Mouse (Mus musculus) liver, embryonic 14.5 days (tissue): Measurements from ENCODE around the gene Cisd3. TPM values are rescaled to one million over a fixed set of nuclear protein-coding genes. Genes with fewer than 3 reads are reported as not detected.
"Not testable (repeated sequence)": the region's sequence is repeated elsewhere in the genome, so short reads cannot be mapped to it uniquely, and the experiment has no call there.

Experiments
- ATAC-seq: fragments of 200-750 bp; cut with Nextera tagmentation; 2 replicates; pipeline ENCODE4 v1.8.0; 2017; ENCODE audit warnings: moderate number of reproducible peaks, mild to moderate bottlenecking, moderate library complexity; ENCODE audit not compliant: insufficient read depth
- DNase-seq, 3 experiments: peaks; one replicate each; pipeline ENCODE4 v3.0.0-alpha.2; 2012 to 2013; ENCODE audit warnings: low read depth in 3 of 3, low spot score in 3 of 3
- H3K27ac ChIP-seq: fragments of 300-500 bp; sonication (generic); 2 replicates; pipeline ENCODE4 v1.5.1; 2014; ENCODE audit warnings: moderate library complexity, mild to moderate bottlenecking, control low read depth, inconsistent platforms
- H3K27me3 ChIP-seq: fragments of 300-500 bp; sonication (generic); 2 replicates; pipeline ENCODE4 v1.6.1; 2014; ENCODE audit warnings: mild to moderate bottlenecking, low read length, moderate library complexity; ENCODE audit not compliant: control insufficient read depth, insufficient read depth
- H3K36me3 ChIP-seq: fragments of 300-500 bp; sonication (generic); replicated peaks from 2 replicates; pipeline ENCODE4 v1.6.1; 2014; ENCODE audit warnings: low read depth; ENCODE audit not compliant: control insufficient read depth, insufficient read depth
- H3K4me1 ChIP-seq, 2 experiments: fragments of 200-500 bp in 1 of 2; fragments of 300-500 bp in 1 of 2; sonication (generic) in 1 of 2; replicated peaks; 2 replicates each; pipeline ENCODE4 v1.6.1; 2012 to 2014; ENCODE audit warnings: antibody characterized with exemption in 1 of 2, inconsistent platforms in 1 of 2, low read length in 1 of 2; ENCODE audit not compliant: control insufficient read depth in 2 of 2, insufficient read depth in 2 of 2
- H3K4me2 ChIP-seq: fragments of 300-500 bp; sonication (generic); 2 replicates; pipeline ENCODE4 v1.6.1; 2014; ENCODE audit warnings: low read depth, mild to moderate bottlenecking, control low read depth, moderate library complexity
- H3K4me3 ChIP-seq, 2 experiments: fragments of 200-500 bp in 1 of 2; fragments of 300-500 bp in 1 of 2; sonication (generic) in 1 of 2; 2 replicates each; pipeline ENCODE4 v1.5.1; 2012 to 2014; ENCODE audit warnings: low read depth in 2 of 2, low read length in 2 of 2, mild to moderate bottlenecking in 2 of 2, control low read depth in 1 of 2, inconsistent platforms in 1 of 2, moderate library complexity in 1 of 2; ENCODE audit not compliant: insufficient read depth in 1 of 2
- H3K9ac ChIP-seq: fragments of 300-500 bp; sonication (generic); replicated peaks from 2 replicates; pipeline ENCODE4 v1.6.1; 2014; ENCODE audit warnings: mild to moderate bottlenecking, control low read depth, moderate library complexity
- H3K9me3 ChIP-seq: fragments of 300-500 bp; sonication (generic); 2 replicates; pipeline ENCODE4 v1.6.1; 2016; ENCODE audit warnings: low read length, mixed read lengths; ENCODE audit not compliant: control insufficient read depth
- CTCF ChIP-seq: IDR thresholded peaks from 2 replicates; pipeline ENCODE4 v1.5.1; 2016; ENCODE audit warnings: antibody characterized with exemption, low read depth, control low read depth
- EP300 ChIP-seq: IDR thresholded peaks from 2 replicates; pipeline ENCODE4 v1.6.1; 2016; ENCODE audit warnings: antibody characterized with exemption, low read depth
- WGBS: fragments of 180-500 bp; shearing (Covaris S2); extraction: QIAGEN DNeasy Blood & Tissue Kit; methylation state at CpG from one replicate; pipeline ENCODE4 v1.1.7; 2014; ENCODE audit not compliant: insufficient replicate concordance; 5-methylcytosine and 5-hydroxymethylcytosine counted together
- microRNA-seq: library from miRNA; unstranded; fragments of <30 nt; microRNA quantifications from one replicate; pipeline ENCODE4, GENCODE M21; 2016
- polyA plus RNA-seq, 2 experiments: library from polyadenylated mRNA; depleted of rRNA in 1 of 2; stranded (reverse) in 1 of 2; unstranded in 1 of 2; fragments of >200 nt; fragmentation: Nextera tagmentation in 1 of 2; extraction: Ambion mirVana in 1 of 2; gene quantifications; 2 replicates each; pipeline versions ENCODE4 v1.2.1 to v1.2.3; 2012 to 2014

Gene Cisd3
- polyA plus RNA-seq, 2 experiments: 4.9 to 10.0 TPM

- TF ChIP-seq EP300 (no peak), CTCF (no peak)
- DNase-seq (no peak), ATAC-seq (no peak)
- Histone ChIP-seq H3K4me2 (no peak overlapping the region), H3K9ac (no peak overlapping the region), H3K9me3 (no peaks in the 10 kb centered on the region), H3K4me1 (0 out of 4 replicates have a peak, but pooled peaks cover 0 to 2% of the 10 kb centered on the region in 2 experiments), H3K27ac (no peak overlapping the region), H3K27me3 (no peaks in the 10 kb centered on the region), H3K4me3 (no peak overlapping the region), H3K36me3 (peaks cover 9% of the 10 kb centered on the region)
- 58% methylated on average over 7 of the region's 7 CpGs for WGBS
Observed at GRCm38 (mm10) chr11:97728730-97729129, 43.1 kb downstream of the Cisd3 start.

GRCm38 (mm10) chr11:97733689-97734088, 48.1 kb downstream of the Cisd3 start:
- Histone ChIP-seq H3K4me1 (0 out of 4 replicates have a peak, but pooled peaks cover 0 to 5% of the 10 kb centered on the region in 2 experiments), H3K27ac (no peak overlapping the region)
- 36% methylated on average over 10 of the region's 10 CpGs for WGBS

GRCm38 (mm10) chr11:97734810-97735209, 49.2 kb downstream of the Cisd3 start:
- WGBS: 56% methylated on average over 5 of the region's 5 CpGs

More at GRCm38 (mm10) chr11:97733689-97734088, 48.1 kb downstream of the Cisd3 start:
- Histone ChIP-seq H3K27me3 (no peaks in the 10 kb centered on the region), H3K9me3 (no peaks in the 10 kb centered on the region), H3K4me2 (no peak overlapping the region), H3K9ac (no peak overlapping the region), H3K4me3 (no peak overlapping the region), H3K36me3 (no peaks in the 10 kb centered on the region; the same call in 1 of the 2 replicates)
- TF ChIP-seq EP300: no peak
- no peak for TF ChIP-seq CTCF
- DNase-seq: no peak
- no peak for ATAC-seq

GRCm38 (mm10) chr11:97736645-97737044, 51.0 kb downstream of the Cisd3 start:
- no peak for DNase-seq
- no peak for ATAC-seq
- Histone ChIP-seq H3K27ac (no peak overlapping the region), H3K4me2 (no peak overlapping the region), H3K4me3 (no peak overlapping the region), H3K9ac (no peak overlapping the region), H3K27me3 (no peaks in the 10 kb centered on the region), H3K36me3 (no peaks in the 10 kb centered on the region), H3K9me3 (no peaks in the 10 kb centered on the region), H3K4me1 (0 out of 4 replicates have a peak, but pooled peaks cover 0 to 5% of the 10 kb centered on the region in 2 experiments)
- WGBS: 69% methylated on average over 5 of the region's 5 CpGs
- no peak for TF ChIP-seq EP300
- TF ChIP-seq CTCF: no peak

More at GRCm38 (mm10) chr11:97734810-97735209, 49.2 kb downstream of the Cisd3 start:
- H3K4me2 ChIP-seq, ATAC-seq, H3K36me3 ChIP-seq, H3K4me3 ChIP-seq, H3K27ac ChIP-seq, H3K9ac ChIP-seq, DNase-seq, H3K4me1 ChIP-seq, H3K27me3 ChIP-seq, H3K9me3 ChIP-seq: not testable (repeated sequence)

- no peak overlapping the region for H3K4me3 ChIP-seq
- H3K4me1 ChIP-seq: peaks cover 0 to 8% of the 10 kb centered on the region in 2 experiments; a peak in 1 of 4 replicates
- no peaks in the 10 kb centered on the region for H3K27me3 ChIP-seq
- DNase-seq: no peak
- no peak overlapping the region for H3K4me2 ChIP-seq
- ATAC-seq: no peak
- no peak overlapping the region for H3K27ac ChIP-seq
- WGBS: 74% methylated on average over 4 of the region's 4 CpGs
- TF ChIP-seq CTCF: no peak
- TF ChIP-seq EP300: no peak
- no peaks in the 10 kb centered on the region for H3K9me3 ChIP-seq
- no peak overlapping the region for H3K9ac ChIP-seq
- H3K36me3 ChIP-seq: no peaks in the 10 kb centered on the region
Observed at GRCm38 (mm10) chr11:97737600-97737999, 52.0 kb downstream of the Cisd3 start.

Small RNAs within 50 kb of the gene (microRNA-seq; reads per million reads assigned to microRNA genes)
- gene Gm24158 (not detected), gene Mir6927 (not detected)

Other genes with a start within 250 kb of the Cisd3 start
- 0.02 TPM in 1 of 2 replicates, not detected in the other for gene 4933428G20Rik, start 185.5 kb upstream of the Cisd3 start, polyA plus RNA-seq (2012; rRNA removed)
- not detected in 2 replicates for gene 4933428G20Rik, start 185.5 kb upstream of the Cisd3 start, polyA plus RNA-seq (2014; fragmentation: Nextera tagmentation; extraction: Ambion mirVana)
- gene Srcin1, start 109.6 kb upstream of the Cisd3 start, polyA plus RNA-seq (2012; rRNA removed): 0.04 and 0.06 TPM in 2 replicates
- not detected in 2 replicates for gene Srcin1, start 109.6 kb upstream of the Cisd3 start, polyA plus RNA-seq (2014; fragmentation: Nextera tagmentation; extraction: Ambion mirVana)
- 0.66 and 0.98 TPM in 2 replicates for gene Epop, start 56.1 kb upstream of the Cisd3 start, polyA plus RNA-seq (2012; rRNA removed)
- 0.34 and 0.38 TPM in 2 replicates for gene Epop, start 56.1 kb upstream of the Cisd3 start, polyA plus RNA-seq (2014; fragmentation: Nextera tagmentation; extraction: Ambion mirVana)
- gene Mllt6, start 22.4 kb upstream of the Cisd3 start, polyA plus RNA-seq (2012; rRNA removed): 1.0 TPM in 2 replicates
- 0.22 and 0.25 TPM in 2 replicates for gene Mllt6, start 22.4 kb upstream of the Cisd3 start, polyA plus RNA-seq (2014; fragmentation: Nextera tagmentation; extraction: Ambion mirVana)
- gene Pcgf2, start 14.7 kb downstream of the Cisd3 start, polyA plus RNA-seq (2012; rRNA removed): 4.4 and 4.9 TPM in 2 replicates
- 1.5 and 1.8 TPM in 2 replicates for gene Pcgf2, start 14.7 kb downstream of the Cisd3 start, polyA plus RNA-seq (2014; fragmentation: Nextera tagmentation; extraction: Ambion mirVana)
- gene Psmb3, start 17.6 kb downstream of the Cisd3 start, polyA plus RNA-seq (2012; rRNA removed): 197 and 261 TPM in 2 replicates
- 318 and 330 TPM in 2 replicates for gene Psmb3, start 17.6 kb downstream of the Cisd3 start, polyA plus RNA-seq (2014; fragmentation: Nextera tagmentation; extraction: Ambion mirVana)
- gene Pip4k2b, start 58.9 kb downstream of the Cisd3 start, polyA plus RNA-seq (2012; rRNA removed): 4.4 and 5.0 TPM in 2 replicates
- 0.56 and 0.61 TPM in 2 replicates for gene Pip4k2b, start 58.9 kb downstream of the Cisd3 start, polyA plus RNA-seq (2014; fragmentation: Nextera tagmentation; extraction: Ambion mirVana)
- 4.5 and 5.7 TPM in 2 replicates for gene Cwc25, start 80.7 kb downstream of the Cisd3 start, polyA plus RNA-seq (2012; rRNA removed)
- gene Cwc25, start 80.7 kb downstream of the Cisd3 start, polyA plus RNA-seq (2014; fragmentation: Nextera tagmentation; extraction: Ambion mirVana): 3.5 and 4.5 TPM in 2 replicates
- gene 1700001P01Rik, start 90.1 kb downstream of the Cisd3 start, polyA plus RNA-seq (2012; rRNA removed): 0.08 TPM in 1 of 2 replicates, not detected in the other
- gene 1700001P01Rik, start 90.1 kb downstream of the Cisd3 start, polyA plus RNA-seq (2014; fragmentation: Nextera tagmentation; extraction: Ambion mirVana): not detected in 2 replicates
- 229 and 484 TPM in 2 replicates for gene Rpl23, start 96.6 kb downstream of the Cisd3 start, polyA plus RNA-seq (2012; rRNA removed)
- 485 and 502 TPM in 2 replicates for gene Rpl23, start 96.6 kb downstream of the Cisd3 start, polyA plus RNA-seq (2014; fragmentation: Nextera tagmentation; extraction: Ambion mirVana)
- gene Lasp1, start 113.2 kb downstream of the Cisd3 start, polyA plus RNA-seq (2012; rRNA removed): 19.1 and 19.5 TPM in 2 replicates
- gene Lasp1, start 113.2 kb downstream of the Cisd3 start, polyA plus RNA-seq (2014; fragmentation: Nextera tagmentation; extraction: Ambion mirVana): 15.5 and 20.3 TPM in 2 replicates
- gene B230217C12Rik, start 155.0 kb downstream of the Cisd3 start, polyA plus RNA-seq (2012; rRNA removed): 0.60 and 0.81 TPM in 2 replicates
- gene B230217C12Rik, start 155.0 kb downstream of the Cisd3 start, polyA plus RNA-seq (2014; fragmentation: Nextera tagmentation; extraction: Ambion mirVana): 0.19 and 0.63 TPM in 2 replicates
- 0.17 and 0.30 TPM in 2 replicates for gene Fbxo47, start 198.3 kb downstream of the Cisd3 start, polyA plus RNA-seq (2012; rRNA removed)
- 0.28 and 0.51 TPM in 2 replicates for gene Fbxo47, start 198.3 kb downstream of the Cisd3 start, polyA plus RNA-seq (2014; fragmentation: Nextera tagmentation; extraction: Ambion mirVana)